Mouse (Mus musculus) midbrain, embryonic 10.5 days (tissue): ENCODE data around the gene Arl4c. TPM values are rescaled to one million over a fixed set of nuclear protein-coding genes. Genes with fewer than 3 reads are reported as not detected.
A peak's percentile ranks its signal among the peaks of the same experiment; 100 is the strongest.

Experiments used
- DNase-seq: peaks from one replicate; pipeline ENCODE4 v3.0.0-alpha.2; 2017; ENCODE audit warnings: low spot score
- H3K27ac ChIP-seq: fragments of 300-500 bp; sonication (generic); replicated peaks from 2 replicates; pipeline ENCODE4 v1.5.1; 2016; ENCODE audit warnings: mild to moderate bottlenecking
- H3K27me3 ChIP-seq: fragments of 300-500 bp; sonication (generic); 2 replicates; pipeline ENCODE4 v1.6.1; 2016; ENCODE audit warnings: low read depth, mild to moderate bottlenecking; ENCODE audit not compliant: poor library complexity, severe bottlenecking
- H3K36me3 ChIP-seq: fragments of 300-500 bp; sonication (generic); 2 replicates; pipeline ENCODE4 v1.6.1; 2016; ENCODE audit warnings: mild to moderate bottlenecking, moderate library complexity
- H3K4me1 ChIP-seq: fragments of 300-500 bp; sonication (generic); 2 replicates; pipeline ENCODE4 v1.6.1; 2016
- H3K4me3 ChIP-seq: fragments of 300-500 bp; sonication (generic); 2 replicates; pipeline ENCODE4 v1.5.1; 2016; ENCODE audit warnings: mild to moderate bottlenecking, moderate library complexity
- H3K9me3 ChIP-seq: fragments of 300-500 bp; sonication (generic); replicated peaks from 2 replicates; pipeline ENCODE4 v1.6.1; 2016; ENCODE audit warnings: mild to moderate bottlenecking
- WGBS: fragments of 180-500 bp; shearing (Covaris S2); methylation state at CpG from one replicate; pipeline ENCODE4 v1.1.7; 2016; 5-methylcytosine and 5-hydroxymethylcytosine counted together
- polyA plus RNA-seq: library from polyadenylated mRNA; unstranded; fragments of >200 nt; fragmentation: Nextera tagmentation; extraction: Ambion mirVana; gene quantifications from 2 replicates; pipeline ENCODE4 v1.2.1, GENCODE M21; 2016

Gene Arl4c
- polyA plus RNA-seq, 1 experiment from 2014 or later: 18.6 TPM

- Histone ChIP-seq H3K36me3 (no peaks in the 10 kb centered on the region), H3K27ac (peak overlapping the region; percentile 67), H3K4me1 (peaks cover 52% of the 10 kb centered on the region), H3K9me3 (no peaks in the 10 kb centered on the region), H3K4me3 (no peak overlapping the region), H3K27me3 (peaks cover 6% of the 10 kb centered on the region)
- no peak for DNase-seq
- WGBS: 69% methylated on average over 3 of the region's 3 CpGs
Observed at GRCm38 (mm10) chr1:88664623-88665022, 37.4 kb downstream of the Arl4c start.

DNA sequence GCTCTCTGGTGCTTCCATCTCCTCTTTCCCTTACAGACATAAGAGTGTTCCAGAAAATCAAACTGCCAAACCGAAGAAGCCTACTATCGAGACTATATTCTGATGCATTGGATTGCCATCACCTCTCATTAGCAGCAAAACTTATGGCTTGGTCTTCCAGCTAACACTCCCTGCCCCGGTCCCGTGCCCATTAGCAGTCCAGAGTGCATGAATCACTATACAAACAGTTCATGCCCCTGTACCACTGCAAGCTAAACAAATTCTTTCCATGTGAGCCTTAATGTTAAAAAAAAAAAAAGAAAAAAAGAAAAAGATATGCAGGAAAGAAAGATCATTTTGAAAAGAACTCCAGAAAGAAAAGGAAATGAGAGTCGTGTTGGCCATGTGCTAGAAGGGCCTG is 39.3 kb downstream of the Arl4c start:
- Histone ChIP-seq H3K9me3 (no peaks in the 10 kb centered on the region), H3K36me3 (no peaks in the 10 kb centered on the region), H3K27ac (no peak overlapping the region), H3K4me3 (no peak overlapping the region), H3K4me1 (peaks cover 38% of the 10 kb centered on the region), H3K27me3 (peaks cover 6% of the 10 kb centered on the region; the same call in 1 of the 2 replicates)
- DNase-seq: no peak
- 89% methylated on average over 5 of the region's 5 CpGs for WGBS

GRCm38 (mm10) chr1:88661209-88661608 is 40.8 kb downstream of the Arl4c start:
- Histone ChIP-seq H3K27ac (no peak overlapping the region), H3K4me3 (no peak overlapping the region), H3K27me3 (peaks cover 6% of the 10 kb centered on the region; the same call in 1 of the 2 replicates), H3K36me3 (no peaks in the 10 kb centered on the region), H3K9me3 (no peaks in the 10 kb centered on the region), H3K4me1 (peaks cover 23% of the 10 kb centered on the region)
- 92% methylated on average over 3 of the region's 3 CpGs for WGBS
- no peak for DNase-seq

DNA sequence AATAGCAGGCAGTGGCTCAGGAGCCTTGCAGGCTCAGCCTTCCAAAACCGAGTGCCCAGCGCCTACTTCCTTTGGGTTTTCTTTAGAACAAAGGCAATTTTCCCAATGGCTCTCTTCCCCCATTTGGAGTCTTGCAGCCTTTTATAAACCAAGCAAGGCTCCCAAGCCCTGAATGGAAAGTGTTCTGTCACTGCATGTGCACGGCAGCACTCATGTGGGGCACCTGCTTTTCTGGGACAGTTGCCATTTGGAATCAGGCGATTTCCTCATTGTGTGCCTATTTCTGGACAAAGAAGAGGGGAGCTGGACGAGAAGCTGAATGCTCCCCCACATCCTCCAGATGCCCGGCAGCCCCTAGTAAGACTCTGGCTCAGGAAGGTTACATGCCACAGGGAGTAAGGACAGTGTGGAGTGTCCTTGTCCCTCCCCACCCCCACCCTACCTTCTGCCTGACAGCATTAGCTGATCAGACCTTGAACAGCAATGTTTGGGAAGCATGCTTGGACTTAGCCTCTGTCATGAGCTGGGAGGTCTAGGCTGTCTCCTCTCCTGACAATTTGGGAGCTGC is 43.6 kb downstream of the Arl4c start:
- WGBS: 75% methylated on average over 6 of the region's 6 CpGs
- H3K4me1 ChIP-seq: peaks cover 10% of the 10 kb centered on the region
- 0 out of 2 replicates have a peak overlapping the region, but pooled peaks have one; percentile 24 for H3K27ac ChIP-seq
- no peaks in the 10 kb centered on the region for H3K9me3 ChIP-seq
- no peaks in the 10 kb centered on the region for H3K36me3 ChIP-seq
- no peaks in the 10 kb centered on the region for H3K27me3 ChIP-seq
- DNase-seq: no peak
- no peak overlapping the region for H3K4me3 ChIP-seq

DNA sequence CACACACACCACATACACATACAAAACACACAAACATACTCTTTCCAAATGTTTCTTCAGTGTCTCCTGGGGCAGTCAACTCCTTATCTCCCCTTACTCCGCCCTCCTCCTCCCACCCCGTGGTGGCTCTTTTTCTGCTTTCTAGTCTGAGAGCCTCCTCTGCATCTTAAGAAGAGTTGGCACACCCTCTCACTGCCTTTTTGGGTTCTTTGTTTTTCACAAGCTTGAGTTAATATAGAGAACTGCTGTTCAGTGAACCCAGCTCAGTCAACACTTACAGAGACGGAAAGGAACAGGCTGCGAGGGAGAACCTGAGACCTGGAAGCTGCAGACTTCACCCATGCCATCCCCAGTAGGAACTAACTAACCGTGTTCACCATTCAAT is 45.9 kb downstream of the Arl4c start:
- no peak overlapping the region for H3K4me3 ChIP-seq
- H3K27me3 ChIP-seq: no peaks in the 10 kb centered on the region
- no peaks in the 10 kb centered on the region for H3K9me3 ChIP-seq
- no peaks in the 10 kb centered on the region for H3K36me3 ChIP-seq
- DNase-seq: no peak
- H3K27ac ChIP-seq: no peak overlapping the region
- 82% methylated on average over 5 of the region's 5 CpGs for WGBS
- H3K4me1 ChIP-seq: 0 out of 2 replicates have a peak, but pooled peaks cover 5% of the 10 kb centered on the region

- 88% methylated on average over 3 of the region's 3 CpGs for WGBS
- 0 out of 2 replicates have a peak, but pooled peaks cover 5% of the 10 kb centered on the region for H3K4me1 ChIP-seq
- H3K9me3 ChIP-seq: no peaks in the 10 kb centered on the region
- no peak for DNase-seq
- H3K27me3 ChIP-seq: no peaks in the 10 kb centered on the region
- H3K36me3 ChIP-seq: no peaks in the 10 kb centered on the region
- no peak overlapping the region for H3K4me3 ChIP-seq
- H3K27ac ChIP-seq: no peak overlapping the region
Observed at GRCm38 (mm10) chr1:88655473-88656095, 46.4 kb downstream of the Arl4c start.

GRCm38 (mm10) chr1:88654521-88655472 is 47.2 kb downstream of the Arl4c start:
- no peak for DNase-seq
- 0 out of 2 replicates have a peak, but pooled peaks cover 5% of the 10 kb centered on the region for H3K4me1 ChIP-seq
- H3K27me3 ChIP-seq: no peaks in the 10 kb centered on the region
- H3K9me3 ChIP-seq: no peaks in the 10 kb centered on the region
- no peaks in the 10 kb centered on the region for H3K36me3 ChIP-seq
- WGBS: 85% methylated on average over 9 of the region's 9 CpGs
- no peak overlapping the region for H3K27ac ChIP-seq
- no peak overlapping the region for H3K4me3 ChIP-seq

DNA sequence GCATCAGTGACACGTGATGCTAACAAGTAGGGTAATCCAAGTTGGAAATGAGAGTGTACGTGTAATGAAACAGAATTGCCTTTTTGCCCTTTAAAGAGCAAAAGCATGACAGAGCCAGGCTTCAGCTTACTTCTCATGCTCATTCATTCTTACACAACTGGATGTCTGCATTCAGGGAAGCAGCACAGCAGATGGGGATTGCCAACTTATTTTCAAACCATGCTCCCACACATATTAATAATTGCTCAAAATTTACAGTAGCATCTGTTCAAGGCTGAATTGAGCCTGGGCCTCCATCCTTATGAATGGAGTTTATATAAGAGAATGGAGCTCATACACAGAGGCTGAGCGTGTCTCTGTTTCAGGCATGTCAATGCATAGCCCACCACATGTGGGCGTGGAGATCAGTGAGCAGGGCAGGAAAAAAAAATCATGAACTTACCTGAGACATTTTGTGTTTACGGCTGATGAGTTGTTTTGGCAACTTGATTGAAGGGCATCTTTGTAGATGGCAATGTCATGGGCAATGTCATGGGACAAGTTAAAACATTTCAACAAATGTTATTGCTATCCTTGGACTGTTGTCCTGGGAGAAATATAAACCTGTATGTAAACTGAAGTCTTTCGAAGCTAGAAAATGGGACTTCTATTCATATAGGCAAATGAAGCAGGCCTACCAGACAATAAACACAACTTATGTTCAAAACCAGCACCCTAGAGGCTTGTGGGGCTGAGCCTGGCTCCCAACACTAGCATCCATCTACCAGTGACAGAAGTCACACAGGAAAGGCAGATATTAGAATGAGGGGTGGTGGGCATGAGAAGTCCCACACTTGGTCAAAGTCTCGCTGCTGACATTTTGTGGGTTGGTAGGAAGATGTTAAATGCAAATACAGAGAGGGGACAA is 48.2 kb downstream of the Arl4c start:
- no peak overlapping the region for H3K4me3 ChIP-seq
- no peak for DNase-seq
- H3K27ac ChIP-seq: no peak overlapping the region
- WGBS: 89% methylated on average over 7 of the region's 7 CpGs
- H3K27me3 ChIP-seq: no peaks in the 10 kb centered on the region
- H3K36me3 ChIP-seq: no peaks in the 10 kb centered on the region
- 0 out of 2 replicates have a peak, but pooled peaks cover 5% of the 10 kb centered on the region for H3K4me1 ChIP-seq
- H3K9me3 ChIP-seq: no peaks in the 10 kb centered on the region

- Histone ChIP-seq H3K27ac (no peak overlapping the region), H3K9me3 (no peaks in the 10 kb centered on the region), H3K4me1 (no peaks in the 10 kb centered on the region), H3K27me3 (no peaks in the 10 kb centered on the region), H3K4me3 (no peak overlapping the region), H3K36me3 (no peaks in the 10 kb centered on the region)
- WGBS: 97% methylated on average over 8 of the region's 8 CpGs
- DNase-seq: no peak
Observed at GRCm38 (mm10) chr1:88652682-88653081, 49.3 kb downstream of the Arl4c start.

GRCm38 (mm10) chr1:88651668-88652067 is 50.4 kb downstream of the Arl4c start:
- 87% methylated on average over 9 of the region's 9 CpGs for WGBS
- H3K9me3 ChIP-seq: no peaks in the 10 kb centered on the region
- H3K4me1 ChIP-seq: no peaks in the 10 kb centered on the region
- H3K4me3 ChIP-seq: no peak overlapping the region
- H3K27me3 ChIP-seq: no peaks in the 10 kb centered on the region
- DNase-seq: no peak
- no peaks in the 10 kb centered on the region for H3K36me3 ChIP-seq
- H3K27ac ChIP-seq: no peak overlapping the region

- H3K9me3 ChIP-seq: no peaks in the 10 kb centered on the region
- DNase-seq: no peak
- 92% methylated on average over 4 of the region's 4 CpGs for WGBS
- no peak overlapping the region for H3K4me3 ChIP-seq
- no peaks in the 10 kb centered on the region for H3K4me1 ChIP-seq
- H3K27me3 ChIP-seq: no peaks in the 10 kb centered on the region
- no peak overlapping the region for H3K27ac ChIP-seq
- no peaks in the 10 kb centered on the region for H3K36me3 ChIP-seq
Observed at GRCm38 (mm10) chr1:88648742-88649141, 53.3 kb downstream of the Arl4c start.

DNA sequence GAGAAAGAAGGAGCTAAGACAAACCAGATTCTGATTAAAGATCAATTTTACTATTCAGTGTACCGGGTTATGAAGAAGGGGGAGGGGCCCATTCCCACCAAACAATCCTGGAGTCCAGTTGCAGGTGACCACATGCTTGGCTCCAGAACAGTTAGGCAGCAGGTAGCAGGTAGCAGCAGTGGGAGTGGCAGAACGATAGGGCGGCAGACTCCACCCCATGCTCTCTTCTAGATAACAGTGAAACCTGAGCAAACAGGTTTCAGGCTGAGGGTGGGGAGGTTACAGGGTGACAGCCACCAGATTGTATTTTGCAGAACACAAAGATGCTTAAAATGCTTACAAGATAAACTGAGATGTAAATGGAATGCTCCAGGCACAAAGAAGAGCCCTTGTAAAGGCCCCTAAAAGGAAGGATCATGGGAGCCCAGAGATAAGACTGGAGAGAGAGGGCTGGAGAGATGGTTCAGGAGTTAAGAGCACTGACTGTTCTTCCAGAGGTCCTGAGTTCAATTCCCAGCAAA is 56.4 kb downstream of the Arl4c start:
- Histone ChIP-seq H3K4me1 (peaks cover under 1% of the 10 kb centered on the region; the same call in 1 of the 2 replicates), H3K36me3 (no peaks in the 10 kb centered on the region), H3K9me3 (no peaks in the 10 kb centered on the region), H3K27me3 (no peaks in the 10 kb centered on the region), H3K4me3 (no peak overlapping the region), H3K27ac (no peak overlapping the region)
- no peak for DNase-seq
- WGBS: 77% methylated on average over 3 of the region's 3 CpGs
